Mouse (Mus musculus) intestine, embryonic 16.5 days (tissue): ENCODE data around the gene Chmp3. TPM values are rescaled to one million over a fixed set of nuclear protein-coding genes. Genes with fewer than 3 reads are reported as not detected.

Experiments used
- ATAC-seq: fragments of 200-750 bp; cut with Nextera tagmentation; 2 replicates; pipeline ENCODE4 v1.8.0; 2017; ENCODE audit warnings: moderate TSS enrichment, moderate library complexity
- H3K27ac ChIP-seq: fragments of 300-500 bp; sonication (generic); 2 replicates; pipeline ENCODE4 v1.5.1; 2014; ENCODE audit warnings: mild to moderate bottlenecking, low read length
- H3K27me3 ChIP-seq: fragments of 300-500 bp; sonication (generic); replicated peaks from 2 replicates; pipeline ENCODE4 v1.6.1; 2014; ENCODE audit warnings: low read length, control low read depth, mixed read lengths; ENCODE audit not compliant: control insufficient read depth, insufficient read depth
- H3K36me3 ChIP-seq: fragments of 300-500 bp; sonication (generic); 2 replicates; pipeline ENCODE4 v1.6.1; 2014; ENCODE audit warnings: low read length, control low read depth; ENCODE audit not compliant: control insufficient read depth, insufficient read depth
- H3K4me1 ChIP-seq: fragments of 300-500 bp; sonication (generic); 2 replicates; pipeline ENCODE4 v1.6.1; 2014; ENCODE audit warnings: low read length, control low read depth, mixed read lengths; ENCODE audit not compliant: control insufficient read depth, insufficient read depth
- H3K4me2 ChIP-seq: fragments of 300-500 bp; sonication (generic); 2 replicates; pipeline ENCODE4 v1.6.1; 2014; ENCODE audit warnings: low read depth, low read length, control low read depth
- H3K4me3 ChIP-seq: fragments of 300-500 bp; sonication (generic); 2 replicates; pipeline ENCODE4 v1.5.1; 2014; ENCODE audit warnings: mild to moderate bottlenecking, low read length
- H3K9ac ChIP-seq: fragments of 300-500 bp; sonication (generic); 2 replicates; pipeline ENCODE4 v1.6.1; 2014; ENCODE audit warnings: low read depth, low read length
- H3K9me3 ChIP-seq: fragments of 300-500 bp; sonication (generic); 2 replicates; pipeline ENCODE4 v1.6.1; 2016; ENCODE audit warnings: low read length, control low read depth; ENCODE audit not compliant: control insufficient read depth
- WGBS: fragments of 180-500 bp; shearing (Covaris S2); extraction: QIAGEN DNeasy Blood & Tissue Kit; methylation state at CpG from one replicate; pipeline ENCODE4 v1.1.7; 2014; 5-methylcytosine and 5-hydroxymethylcytosine counted together
- polyA plus RNA-seq: library from polyadenylated mRNA; unstranded; fragments of >200 nt; fragmentation: Nextera tagmentation; extraction: Ambion mirVana; gene quantifications from 2 replicates; pipeline ENCODE4 v1.2.1, GENCODE M21; 2015

Chmp3 gene
- polyA plus RNA-seq, 1 experiment from 2014 or later = 78.8 TPM

- Histone ChIP-seq H3K4me3 (no peak overlapping the region), H3K27ac (no peak overlapping the region), H3K9ac (no peak overlapping the region), H3K4me2 (no peak overlapping the region), H3K4me1 (no peaks in the 10 kb centered on the region), H3K9me3 (no peaks in the 10 kb centered on the region), H3K27me3 (no peaks in the 10 kb centered on the region), H3K36me3 (peaks cover 10% of the 10 kb centered on the region; the same call in 1 of the 2 replicates)
- no peak for ATAC-seq
- 67% methylated on average over 4 of the region's 4 CpGs for WGBS
Measured at GRCm38 (mm10) chr6:71583198-71583597, 39.6 kb downstream of the Chmp3 start.

- Histone ChIP-seq H3K27me3 (no peaks in the 10 kb centered on the region), H3K27ac (no peak overlapping the region), H3K9ac (no peak overlapping the region), H3K4me3 (no peak overlapping the region), H3K9me3 (no peaks in the 10 kb centered on the region), H3K4me2 (no peak overlapping the region), H3K36me3 (peaks cover 24% of the 10 kb centered on the region), H3K4me1 (no peaks in the 10 kb centered on the region)
- ATAC-seq = no peak
- 77% methylated on average over 1 of the region's 1 CpGs for WGBS
Measured at GRCm38 (mm10) chr6:71589401-71589800, 45.8 kb downstream of the Chmp3 start.

GRCm38 (mm10) chr6:71590154-71590553 lies 46.6 kb downstream of the Chmp3 start:
- H3K27me3 ChIP-seq = no peaks in the 10 kb centered on the region
- no peaks in the 10 kb centered on the region for H3K9me3 ChIP-seq
- 0 out of 2 replicates have a peak, but pooled peaks have one; percentile 26 for ATAC-seq
- WGBS = 83% methylated on average over 4 of the region's 4 CpGs
- peak overlapping the region; percentile 12; the same call in 1 of the 2 replicates for H3K27ac ChIP-seq
- no peaks in the 10 kb centered on the region for H3K4me1 ChIP-seq
- no peak overlapping the region for H3K9ac ChIP-seq
- peaks cover 28% of the 10 kb centered on the region for H3K36me3 ChIP-seq
- H3K4me3 ChIP-seq = no peak overlapping the region
- H3K4me2 ChIP-seq = no peak overlapping the region

GRCm38 (mm10) chr6:71607756-71608155 lies 64.2 kb downstream of the Chmp3 start:
- no peak overlapping the region for H3K9ac ChIP-seq
- ATAC-seq = no peak
- WGBS = 87% methylated on average over 3 of the region's 3 CpGs
- H3K9me3 ChIP-seq = no peaks in the 10 kb centered on the region
- H3K27me3 ChIP-seq = no peaks in the 10 kb centered on the region
- no peak overlapping the region for H3K4me2 ChIP-seq
- no peak overlapping the region for H3K4me3 ChIP-seq
- H3K4me1 ChIP-seq = no peaks in the 10 kb centered on the region
- H3K27ac ChIP-seq = no peak overlapping the region
- peaks cover 7% of the 10 kb centered on the region for H3K36me3 ChIP-seq

- Histone ChIP-seq H3K4me1 (no peaks in the 10 kb centered on the region), H3K4me2 (no peak overlapping the region), H3K9me3 (no peaks in the 10 kb centered on the region), H3K36me3 (peaks cover 7% of the 10 kb centered on the region), H3K27me3 (no peaks in the 10 kb centered on the region), H3K4me3 (no peak overlapping the region), H3K9ac (no peak overlapping the region), H3K27ac (no peak overlapping the region)
- no peak for ATAC-seq
Measured at GRCm38 (mm10) chr6:71608994-71609393, 65.4 kb downstream of the Chmp3 start.

GRCm38 (mm10) chr6:71609968-71610367 lies 66.4 kb downstream of the Chmp3 start:
- Histone ChIP-seq H3K27ac (no peak overlapping the region), H3K9ac (no peak overlapping the region), H3K4me2 (no peak overlapping the region), H3K36me3 (peaks cover 7% of the 10 kb centered on the region), H3K9me3 (no peaks in the 10 kb centered on the region), H3K4me1 (no peaks in the 10 kb centered on the region), H3K4me3 (no peak overlapping the region), H3K27me3 (no peaks in the 10 kb centered on the region)
- WGBS = 87% methylated on average over 7 of the region's 7 CpGs
- no peak for ATAC-seq

GRCm38 (mm10) chr6:71613225-71613624 lies 69.6 kb downstream of the Chmp3 start:
- no peak overlapping the region for H3K27ac ChIP-seq
- no peak overlapping the region for H3K4me3 ChIP-seq
- peaks cover 20% of the 10 kb centered on the region for H3K36me3 ChIP-seq
- no peaks in the 10 kb centered on the region for H3K9me3 ChIP-seq
- no peak overlapping the region for H3K4me2 ChIP-seq
- no peak overlapping the region for H3K9ac ChIP-seq
- ATAC-seq = no peak
- H3K4me1 ChIP-seq = peaks cover 2% of the 10 kb centered on the region; the same call in 1 of the 2 replicates
- H3K27me3 ChIP-seq = no peaks in the 10 kb centered on the region

- ATAC-seq = no peak
- Histone ChIP-seq H3K27ac (no peak overlapping the region), H3K9me3 (no peaks in the 10 kb centered on the region), H3K4me3 (no peak overlapping the region), H3K27me3 (no peaks in the 10 kb centered on the region), H3K4me2 (no peak overlapping the region), H3K4me1 (peaks cover 2% of the 10 kb centered on the region; the same call in 1 of the 2 replicates), H3K9ac (no peak overlapping the region), H3K36me3 (peaks cover 17% of the 10 kb centered on the region)
- 75% methylated on average over 5 of the region's 5 CpGs for WGBS
Measured at GRCm38 (mm10) chr6:71616959-71617358, 73.4 kb downstream of the Chmp3 start.

GRCm38 (mm10) chr6:71621551-71621950 lies 78.0 kb downstream of the Chmp3 start:
- Histone ChIP-seq H3K36me3 (peaks cover 10% of the 10 kb centered on the region), H3K4me3 (no peak overlapping the region), H3K27me3 (no peaks in the 10 kb centered on the region), H3K4me2 (no peak overlapping the region), H3K9ac (no peak overlapping the region), H3K9me3 (no peaks in the 10 kb centered on the region), H3K27ac (no peak overlapping the region), H3K4me1 (peaks cover 2% of the 10 kb centered on the region; the same call in 1 of the 2 replicates)
- WGBS = 90% methylated on average over 5 of the region's 5 CpGs
- ATAC-seq = no peak

GRCm38 (mm10) chr6:71621981-71622380 lies 78.4 kb downstream of the Chmp3 start:
- ATAC-seq = no peak
- no peak overlapping the region for H3K27ac ChIP-seq
- no peak overlapping the region for H3K4me2 ChIP-seq
- peaks cover 6% of the 10 kb centered on the region for H3K36me3 ChIP-seq
- no peaks in the 10 kb centered on the region for H3K27me3 ChIP-seq
- 89% methylated on average over 5 of the region's 5 CpGs for WGBS
- H3K9ac ChIP-seq = no peak overlapping the region
- no peaks in the 10 kb centered on the region for H3K9me3 ChIP-seq
- H3K4me1 ChIP-seq = 0 out of 2 replicates have a peak, but pooled peaks cover under 1% of the 10 kb centered on the region
- no peak overlapping the region for H3K4me3 ChIP-seq
